Mouse (Mus musculus) macrophage (primary cell): ENCODE data around the gene Rdh19. TPM values are rescaled to one million over a fixed set of nuclear protein-coding genes. Genes with fewer than 3 reads are reported as not detected.
"Not testable (repeated sequence)": the region's sequence is repeated elsewhere in the genome, so short reads cannot be mapped to it uniquely, and the experiment has no call there.

Experiments
- H3K27ac ChIP-seq: fragments of 350-480 bp; formaldehyde crosslinking; 2 replicates; pipeline ENCODE4 v1.9.0; 2021
- H3K36me3 ChIP-seq: fragments of 350-480 bp; formaldehyde crosslinking; 2 replicates; pipeline ENCODE4 v1.9.0; 2021; ENCODE audit errors: inconsistent target
- H3K4me3 ChIP-seq: fragments of 350-480 bp; formaldehyde crosslinking; 2 replicates; pipeline ENCODE4 v1.9.0; 2021; ENCODE audit errors: inconsistent target
- H3K79me2 ChIP-seq: fragments of 350-480 bp; formaldehyde crosslinking; 2 replicates; pipeline ENCODE4 v1.9.0; 2021; ENCODE audit errors: inconsistent target
- WGBS: methylation state at CpG from one replicate; pipeline ENCODE4 v1.1.7; 2026; ENCODE audit warnings: inconsistent platforms; ENCODE audit not compliant: missing documents; 5-methylcytosine and 5-hydroxymethylcytosine counted together
- polyA plus RNA-seq: library from polyadenylated mRNA; stranded (reverse); fragments of 250-400 nt; gene quantifications from 3 replicates; pipeline ENCODE4 v1.2.4, GENCODE M21; 2018; ENCODE audit warnings: inconsistent platforms

Gene Rdh19
- polyA plus RNA-seq, 1 experiment from 2014 or later, result not detected

GRCm38 (mm10) chr10:127848089-127848488 lies 1.6 kb upstream of the Rdh19 start:
- Histone ChIP-seq H3K79me2 (no peaks in the 10 kb centered on the region), H3K27ac (no peak overlapping the region), H3K4me3 (no peak overlapping the region), H3K36me3 (no peaks in the 10 kb centered on the region)
- no CpG with 5 or more reads among the region's 1 CpGs for WGBS

GRCm38 (mm10) chr10:127856376-127856775 lies 6.6 kb downstream of the Rdh19 start:
- H3K4me3 ChIP-seq, result no peak overlapping the region
- H3K36me3 ChIP-seq, result no peaks in the 10 kb centered on the region
- no peak overlapping the region for H3K27ac ChIP-seq
- H3K79me2 ChIP-seq, result no peaks in the 10 kb centered on the region

- Histone ChIP-seq H3K79me2 (no peaks in the 10 kb centered on the region), H3K27ac (no peak overlapping the region), H3K36me3 (no peaks in the 10 kb centered on the region), H3K4me3 (no peak overlapping the region)
These were observed 15.2 kb downstream of the Rdh19 start for GRCm38 (mm10) chr10:127864931-127865330.

- H3K79me2 ChIP-seq, result no peaks in the 10 kb centered on the region
- WGBS, result 96% methylated on average over 3 of the region's 3 CpGs
- H3K4me3 ChIP-seq, result no peak within 1 kb of the TSS
- H3K27ac ChIP-seq, result no peak within 1 kb of the TSS
- no peaks in the 10 kb centered on the region for H3K36me3 ChIP-seq
These were observed 16.5 kb downstream of the Rdh19 start, which contains the start of gene Rdh16f2 for GRCm38 (mm10) chr10:127866232-127866631. Rdh16f2 (plus strand) TSS chr10:127866474.

GRCm38 (mm10) chr10:127872484-127872883 lies 22.8 kb downstream of the Rdh19 start:
- Histone ChIP-seq H3K36me3 (no peaks in the 10 kb centered on the region), H3K79me2 (no peaks in the 10 kb centered on the region), H3K4me3 (no peak overlapping the region), H3K27ac (no peak overlapping the region)
- 74% methylated on average over 4 of the region's 4 CpGs for WGBS

- H3K27ac ChIP-seq, result no peak overlapping the region
- WGBS, result 67% methylated on average over 2 of the region's 2 CpGs
- no peak overlapping the region for H3K4me3 ChIP-seq
These were observed 28.0 kb downstream of the Rdh19 start for GRCm38 (mm10) chr10:127877681-127878080.

GRCm38 (mm10) chr10:127878262-127879057 lies 28.7 kb downstream of the Rdh19 start:
- no peaks in the 10 kb centered on the region for H3K36me3 ChIP-seq
- H3K27ac ChIP-seq, result no peak overlapping the region
- WGBS, result 76% methylated on average over 3 of the region's 3 CpGs
- H3K4me3 ChIP-seq, result no peak overlapping the region
- H3K79me2 ChIP-seq, result no peaks in the 10 kb centered on the region

More at GRCm38 (mm10) chr10:127877681-127878080, 28.0 kb downstream of the Rdh19 start:
- Histone ChIP-seq H3K36me3 (no peaks in the 10 kb centered on the region), H3K79me2 (no peaks in the 10 kb centered on the region)

GRCm38 (mm10) chr10:127879155-127879688 lies 29.5 kb downstream of the Rdh19 start:
- 95% methylated on average over 3 of the region's 3 CpGs for WGBS
- Histone ChIP-seq H3K79me2 (no peaks in the 10 kb centered on the region), H3K4me3 (no peak overlapping the region), H3K27ac (no peak overlapping the region), H3K36me3 (no peaks in the 10 kb centered on the region)

- H3K79me2 ChIP-seq, result no peaks in the 10 kb centered on the region
These were observed 31.3 kb downstream of the Rdh19 start for GRCm38 (mm10) chr10:127881041-127881440.

GRCm38 (mm10) chr10:127886551-127886950 lies 36.8 kb downstream of the Rdh19 start:
- H3K79me2 ChIP-seq, result no peaks in the 10 kb centered on the region
- H3K27ac ChIP-seq, result no peak overlapping the region
- H3K36me3 ChIP-seq, result no peaks in the 10 kb centered on the region
- no peak overlapping the region for H3K4me3 ChIP-seq
- WGBS, result 63% methylated on average over 1 of the region's 1 CpGs

More at GRCm38 (mm10) chr10:127881041-127881440, 31.3 kb downstream of the Rdh19 start:
- no peak overlapping the region for H3K27ac ChIP-seq
- 98% methylated on average over 4 of the region's 4 CpGs for WGBS
- no peaks in the 10 kb centered on the region for H3K36me3 ChIP-seq
- H3K4me3 ChIP-seq, result no peak overlapping the region

- H3K4me3 ChIP-seq, result no peak overlapping the region
- WGBS, result 87% methylated on average over 4 of the region's 4 CpGs
- H3K36me3 ChIP-seq, result no peaks in the 10 kb centered on the region
- no peaks in the 10 kb centered on the region for H3K79me2 ChIP-seq
- no peak overlapping the region for H3K27ac ChIP-seq
These were observed 37.2 kb downstream of the Rdh19 start for GRCm38 (mm10) chr10:127886971-127887370.

GRCm38 (mm10) chr10:127888605-127889004 lies 38.9 kb downstream of the Rdh19 start, which contains the start of gene Rdh7:
Rdh7 (minus strand) TSS chr10:127888817.
- no peak within 1 kb of the TSS for H3K4me3 ChIP-seq
- no peaks in the 10 kb centered on the region for H3K79me2 ChIP-seq
- no peaks in the 10 kb centered on the region for H3K36me3 ChIP-seq
- no peak within 1 kb of the TSS for H3K27ac ChIP-seq

- Histone ChIP-seq H3K36me3 (no peaks in the 10 kb centered on the region), H3K4me3 (no peak overlapping the region), H3K79me2 (no peaks in the 10 kb centered on the region), H3K27ac (no peak overlapping the region)
- 90% methylated on average over 1 of the region's 1 CpGs for WGBS
These were observed 41.8 kb downstream of the Rdh19 start for GRCm38 (mm10) chr10:127891481-127891880.

- not testable (repeated sequence) for H3K36me3 ChIP-seq, H3K79me2 ChIP-seq, H3K4me3 ChIP-seq, H3K27ac ChIP-seq
- 53% methylated on average over 5 of the region's 5 CpGs for WGBS
These were observed 43.7 kb downstream of the Rdh19 start for GRCm38 (mm10) chr10:127893163-127894022.

- 56% methylated on average over 5 of the region's 5 CpGs for WGBS
- no peaks in the 10 kb centered on the region for H3K36me3 ChIP-seq
- no peaks in the 10 kb centered on the region for H3K79me2 ChIP-seq
- H3K4me3 ChIP-seq, result no peak overlapping the region
- H3K27ac ChIP-seq, result no peak overlapping the region
These were observed 47.0 kb downstream of the Rdh19 start for GRCm38 (mm10) chr10:127896705-127897104.
